Mouse (Mus musculus) lung, postnatal 0 days (tissue): ENCODE results near the gene Zfp566.

Source experiments
- CTCF ChIP-seq: IDR thresholded peaks from 2 replicates; pipeline ENCODE4 v1.5.1; 2016; ENCODE audit warnings: antibody characterized with exemption, mild to moderate bottlenecking
- EP300 ChIP-seq: IDR thresholded peaks from 2 replicates; pipeline ENCODE4 v1.6.1; 2016; ENCODE audit warnings: antibody characterized with exemption, mild to moderate bottlenecking, control low read depth

- no peak for TF ChIP-seq EP300
- TF ChIP-seq CTCF, result no peak
Measured at GRCm38 (mm10) chr7:30132396-30132795, 42.1 kb upstream of the Zfp566 start.
